Mouse (Mus musculus): ENCODE data around the gene Ctdsp1.

Gene Ctdsp1

DNA sequence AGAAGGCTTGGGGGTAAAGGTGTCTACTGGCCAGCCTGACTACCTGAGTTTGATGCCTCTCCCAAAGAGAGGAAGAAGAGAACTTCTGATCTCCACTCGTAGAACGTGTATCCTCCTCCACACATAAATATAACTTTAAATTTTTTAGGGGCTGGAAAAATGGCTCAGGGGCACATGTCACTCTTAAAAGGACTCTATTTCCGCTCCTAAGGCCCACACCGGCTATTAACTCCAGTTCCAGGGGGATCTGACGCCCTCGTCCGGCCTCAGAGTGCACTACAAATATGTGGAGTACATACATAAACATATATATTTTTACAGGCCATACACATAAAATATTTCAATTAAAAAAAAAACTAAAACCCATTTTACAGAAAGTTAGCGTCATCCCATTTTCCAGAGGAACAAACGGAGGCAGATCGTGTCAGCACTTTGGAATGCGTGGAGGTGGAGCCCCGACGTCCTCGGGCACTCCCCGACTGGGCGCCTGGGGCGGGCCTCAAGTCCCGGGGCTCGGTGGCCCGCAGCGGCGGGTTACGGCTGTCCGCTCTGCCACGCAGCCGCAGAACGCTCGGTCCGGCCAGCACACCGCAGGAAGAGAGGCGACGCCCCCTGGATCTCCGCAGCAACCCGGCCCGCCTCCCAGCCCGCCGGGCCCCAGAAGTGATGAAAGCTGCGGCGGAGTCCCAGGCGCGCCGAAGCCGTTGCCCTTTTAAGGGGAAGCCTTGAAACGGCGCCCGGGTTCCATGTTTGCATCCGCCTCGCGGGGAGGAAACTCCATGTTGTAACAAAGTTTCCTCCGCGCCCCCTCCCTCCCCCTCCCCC lies at the start of gene Ctdsp1:
Gene Ctdsp1 (plus strand): TSS at position 586 of the 825 bp plus-strand sequence.
- peak; percentile 88 for DNase-seq (ENCODE audit: low read depth, low spot score)

DNA sequence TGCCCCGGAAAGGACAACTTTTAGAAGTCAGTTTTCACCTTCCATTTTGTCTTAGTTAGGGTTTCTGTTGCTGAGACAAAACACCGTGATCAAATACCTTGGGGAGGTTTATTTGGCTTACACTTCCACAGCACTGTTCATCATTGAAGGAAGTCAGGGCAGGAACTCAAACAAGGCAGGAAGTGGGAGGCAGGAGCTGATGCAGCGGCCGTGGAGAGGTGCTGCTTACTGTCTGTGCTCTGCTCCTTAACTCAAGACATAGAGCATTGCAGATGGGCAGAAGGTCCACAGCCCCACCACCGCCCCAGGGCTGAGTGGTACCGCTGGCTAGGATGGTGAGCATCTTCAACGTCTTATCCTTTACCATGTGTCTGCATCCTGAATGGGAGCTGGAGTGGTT lies 49.4 kb upstream of the Ctdsp1 start:
- DNase-seq (ENCODE audit: low read depth, low spot score): no peak

DNA sequence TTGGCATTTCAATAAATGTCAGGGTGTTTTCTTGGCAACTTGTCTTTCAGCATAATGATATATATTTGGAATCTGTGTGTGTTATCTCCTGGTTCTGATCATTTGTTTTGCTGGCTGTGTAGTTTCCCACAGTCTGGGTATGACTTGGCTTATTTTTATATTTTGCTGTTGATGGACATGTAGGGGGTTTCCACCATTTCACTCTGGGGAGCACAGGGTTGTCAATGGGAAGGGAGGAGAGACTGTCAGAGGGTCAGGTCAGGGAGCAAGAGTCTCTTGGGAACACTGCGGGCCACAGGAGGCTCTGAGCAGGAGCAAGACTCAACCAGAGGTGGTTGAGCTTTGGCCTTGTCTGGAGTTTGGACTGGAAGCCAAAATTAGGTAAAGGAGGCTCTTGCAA lies 49.0 kb upstream of the Ctdsp1 start:
- DNase-seq (ENCODE audit: low read depth, low spot score): no peak

DNA sequence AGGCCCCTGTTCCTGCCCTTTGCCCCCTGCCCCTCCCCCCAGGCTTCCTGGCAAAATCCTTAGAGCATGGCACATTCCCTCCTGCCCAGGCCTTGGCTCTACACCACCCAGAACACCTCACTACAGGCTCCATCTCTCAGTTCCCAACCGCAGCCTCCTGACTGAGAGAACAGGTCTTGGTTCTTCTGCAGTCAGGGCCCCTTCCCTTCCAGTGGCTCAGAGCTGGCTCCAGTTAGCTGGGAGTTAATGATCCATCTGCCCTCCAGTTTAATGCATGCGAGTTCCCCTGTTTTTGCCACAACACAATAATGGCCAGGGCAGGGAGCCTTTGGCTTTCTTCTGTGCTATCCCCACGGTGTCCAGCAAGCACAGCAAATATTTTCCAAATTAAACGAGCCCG lies 48.1 kb upstream of the Ctdsp1 start:
- DNase-seq (ENCODE audit: low read depth, low spot score): no peak

DNA sequence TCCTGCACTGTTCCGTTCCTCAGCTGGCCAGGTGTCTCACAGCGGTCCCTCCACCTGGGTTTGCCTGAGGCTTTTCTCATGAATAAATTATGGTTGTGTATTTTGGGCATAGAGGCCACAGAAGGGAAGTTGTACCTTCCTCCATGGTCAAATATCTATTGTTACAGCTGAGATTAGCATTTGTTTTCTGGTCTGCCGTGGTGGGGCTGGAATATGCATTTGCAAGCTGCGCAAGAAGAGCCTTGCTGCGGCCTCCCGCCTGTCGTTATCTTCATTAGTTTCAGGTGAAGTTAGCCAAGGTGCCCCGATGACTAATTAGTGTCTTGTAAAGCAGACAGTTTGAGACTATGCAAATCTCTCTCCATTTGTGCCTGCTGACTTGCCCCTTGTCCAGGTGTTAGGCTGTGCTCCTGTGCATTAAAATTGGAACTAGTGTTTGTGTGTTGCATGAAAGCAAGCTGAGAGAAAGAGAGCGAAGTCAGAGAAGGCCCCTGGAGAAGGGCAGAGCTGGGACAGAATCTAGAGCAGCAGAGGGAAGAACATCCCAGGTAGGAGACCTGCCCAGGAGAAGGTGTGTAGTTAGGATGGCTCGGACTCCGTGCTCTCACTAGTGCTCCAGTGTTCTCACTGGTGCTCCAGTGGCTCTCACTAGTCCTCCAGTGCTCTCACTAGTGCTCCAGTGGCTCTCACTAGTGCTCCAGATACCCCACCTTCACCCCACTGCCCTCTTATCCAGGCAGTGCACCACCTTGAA lies 47.0 kb upstream of the Ctdsp1 start:
- DNase-seq (ENCODE audit: low read depth, low spot score): no peak

DNA sequence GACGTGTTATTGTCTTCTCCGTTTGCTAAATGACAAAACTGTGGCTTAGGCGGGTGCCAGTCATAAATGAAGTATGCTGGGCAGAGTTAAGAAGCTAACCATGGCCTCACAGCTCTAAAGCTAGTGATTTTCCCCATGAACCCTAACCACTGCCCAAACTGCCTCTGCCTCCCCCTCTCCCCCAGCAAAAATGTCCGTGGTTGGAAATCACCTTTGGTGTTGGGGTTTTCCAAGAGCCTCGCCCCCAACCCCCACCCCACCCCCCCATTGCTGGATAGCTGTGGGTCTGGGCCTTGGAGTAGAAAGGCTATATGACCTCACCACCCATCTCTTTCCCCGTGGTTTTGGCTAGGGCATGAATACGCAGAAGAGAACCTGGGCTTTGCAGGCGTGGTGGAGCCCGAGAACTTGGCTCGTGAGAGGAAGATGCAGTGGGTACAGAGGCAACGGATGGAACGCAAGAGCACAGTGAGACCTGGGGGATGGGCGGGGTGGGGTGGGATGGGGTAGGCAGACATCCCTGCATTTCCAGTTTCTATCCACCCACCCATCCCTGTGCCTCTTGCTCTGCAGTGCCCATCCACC lies 40.0 kb upstream of the Ctdsp1 start:
- no peak for DNase-seq (ENCODE audit: low read depth, low spot score)

DNA sequence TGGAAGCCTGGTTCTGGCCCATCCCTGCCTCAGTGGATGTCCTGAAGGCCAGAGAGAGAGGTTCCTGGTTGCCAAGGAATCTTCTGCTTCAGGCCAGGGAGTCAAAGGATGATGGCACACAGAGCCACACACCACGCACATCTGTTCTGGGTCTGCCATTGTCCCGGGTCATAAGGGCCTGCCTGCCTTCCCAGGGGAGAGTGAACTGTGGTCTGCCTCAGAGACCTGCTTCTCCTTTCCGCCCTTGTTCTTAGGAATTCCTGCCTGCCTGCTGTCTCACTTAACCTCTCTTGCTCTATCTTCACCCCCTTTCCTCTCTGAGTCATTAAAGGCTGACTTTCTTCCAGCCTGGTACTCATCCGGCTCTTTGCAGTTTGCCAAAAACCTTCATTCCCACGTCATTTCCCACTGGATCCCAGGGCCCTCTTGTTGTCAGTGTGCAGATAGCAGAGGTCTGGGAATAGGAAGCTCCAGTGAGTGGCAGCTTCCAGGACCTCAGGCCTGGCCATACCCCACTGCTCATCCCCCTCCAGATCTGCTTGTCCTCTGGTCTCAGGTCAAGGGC lies 38.7 kb upstream of the Ctdsp1 start:
- no peak for DNase-seq (ENCODE audit: low read depth, low spot score)

DNA sequence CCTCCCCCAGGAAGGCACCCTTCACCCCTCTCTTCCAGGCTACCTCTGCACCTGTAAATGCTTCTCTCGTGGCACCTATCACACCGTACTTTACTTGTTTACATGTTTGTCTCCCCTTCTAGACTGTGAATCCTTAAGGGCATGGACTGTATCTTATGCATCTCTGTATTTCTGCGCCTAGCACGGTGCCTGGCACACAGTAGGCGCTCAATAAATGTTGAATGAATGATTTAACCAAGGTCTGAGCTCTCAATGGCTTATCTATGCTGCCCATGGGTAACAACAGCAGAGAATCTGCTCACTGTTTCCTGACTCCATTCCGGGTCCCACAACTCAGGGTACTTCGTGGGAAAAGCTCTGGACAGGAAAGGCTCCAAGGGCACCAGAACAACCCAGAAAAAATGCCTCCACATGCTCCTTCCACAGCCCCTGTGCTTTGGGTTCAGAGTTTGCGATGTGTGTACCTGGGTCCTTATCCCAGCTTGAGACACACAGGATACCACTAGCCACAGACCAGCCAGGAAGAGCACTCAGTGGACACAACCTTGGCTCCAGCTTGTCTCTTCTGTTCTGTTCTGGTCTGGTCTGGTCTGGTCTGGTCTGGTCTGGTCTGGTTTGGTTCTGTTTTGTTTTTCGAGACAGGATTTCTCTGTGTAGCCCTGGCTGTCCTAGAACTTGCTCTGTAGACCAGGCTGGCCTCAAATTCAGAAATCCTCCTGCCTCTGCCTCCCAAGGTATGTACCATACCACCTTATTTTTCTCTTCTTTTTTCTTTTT lies 37.7 kb upstream of the Ctdsp1 start:
- no peak for DNase-seq (ENCODE audit: low read depth, low spot score)

DNA sequence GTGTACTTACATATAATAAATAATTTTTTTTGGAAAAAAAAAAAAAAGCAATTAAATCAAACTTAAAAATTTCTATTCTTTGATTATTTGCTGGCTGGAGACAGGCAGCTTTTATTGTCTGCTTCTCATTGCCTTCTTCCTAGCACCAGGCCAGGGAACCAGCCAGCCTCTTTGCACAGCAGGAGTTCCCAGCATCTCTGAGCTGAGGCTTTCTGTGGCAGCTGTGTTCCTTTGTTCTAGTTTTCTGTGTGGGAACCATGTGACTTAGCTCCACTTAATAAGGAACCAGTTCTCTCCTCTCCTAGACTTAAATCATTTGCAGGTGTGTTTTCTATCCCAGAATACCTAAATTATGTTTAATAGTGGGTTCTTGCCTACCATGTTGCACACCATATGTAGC lies 33.8 kb upstream of the Ctdsp1 start:
- DNase-seq (ENCODE audit: low read depth, low spot score): no peak

DNA sequence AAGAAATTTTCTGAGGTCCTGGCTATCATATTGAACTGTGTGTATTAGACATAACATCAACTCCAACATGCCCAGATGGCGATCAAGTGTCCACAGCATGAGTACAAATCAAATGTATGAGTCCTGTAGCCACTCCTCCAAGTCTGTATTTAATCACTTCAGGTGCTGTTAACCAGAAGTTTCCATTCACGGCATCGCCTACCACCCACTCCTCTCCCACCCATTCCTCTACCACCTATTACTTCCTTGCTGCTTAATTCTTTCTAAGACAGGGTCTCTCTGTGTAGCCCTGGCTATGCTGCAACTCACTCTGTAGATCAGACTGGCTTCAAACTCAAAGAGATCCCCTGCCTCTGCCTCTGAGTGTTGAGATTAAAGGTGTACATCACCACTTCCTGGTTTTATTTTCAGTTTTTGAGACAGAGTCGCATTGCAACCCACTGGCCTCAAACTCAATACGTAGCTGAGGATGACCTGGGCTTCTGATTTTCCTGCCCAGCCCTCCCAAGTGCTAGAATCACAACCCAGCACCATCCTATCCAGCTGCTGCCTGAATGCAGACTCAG lies 31.3 kb upstream of the Ctdsp1 start:
- no peak for DNase-seq (ENCODE audit: low read depth, low spot score)

DNA sequence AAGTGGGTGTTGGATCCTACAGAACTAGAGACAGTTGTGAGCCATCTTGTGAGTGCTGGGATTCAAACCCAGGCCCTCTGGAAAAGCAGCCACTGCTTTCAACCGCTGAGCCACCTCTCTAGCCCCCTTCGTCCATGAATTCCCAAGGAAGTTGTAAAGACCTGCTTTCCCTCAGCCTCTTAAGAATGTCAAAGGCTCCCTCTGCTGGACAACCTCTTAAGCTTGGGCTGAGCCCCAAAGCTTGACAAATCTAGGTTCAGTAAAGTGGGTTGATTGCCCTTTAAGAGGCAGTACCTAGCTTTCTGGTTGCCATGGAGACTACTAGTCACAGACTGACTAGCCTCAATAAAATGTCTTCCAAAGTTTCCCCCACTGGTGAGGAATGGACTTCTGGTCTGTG lies 29.5 kb upstream of the Ctdsp1 start, which contains the start of gene Catip:
Gene Catip (plus strand): TSS at position 297 of the 400 bp plus-strand sequence.
- peak; percentile 78 for DNase-seq (ENCODE audit: low read depth, low spot score)

DNA sequence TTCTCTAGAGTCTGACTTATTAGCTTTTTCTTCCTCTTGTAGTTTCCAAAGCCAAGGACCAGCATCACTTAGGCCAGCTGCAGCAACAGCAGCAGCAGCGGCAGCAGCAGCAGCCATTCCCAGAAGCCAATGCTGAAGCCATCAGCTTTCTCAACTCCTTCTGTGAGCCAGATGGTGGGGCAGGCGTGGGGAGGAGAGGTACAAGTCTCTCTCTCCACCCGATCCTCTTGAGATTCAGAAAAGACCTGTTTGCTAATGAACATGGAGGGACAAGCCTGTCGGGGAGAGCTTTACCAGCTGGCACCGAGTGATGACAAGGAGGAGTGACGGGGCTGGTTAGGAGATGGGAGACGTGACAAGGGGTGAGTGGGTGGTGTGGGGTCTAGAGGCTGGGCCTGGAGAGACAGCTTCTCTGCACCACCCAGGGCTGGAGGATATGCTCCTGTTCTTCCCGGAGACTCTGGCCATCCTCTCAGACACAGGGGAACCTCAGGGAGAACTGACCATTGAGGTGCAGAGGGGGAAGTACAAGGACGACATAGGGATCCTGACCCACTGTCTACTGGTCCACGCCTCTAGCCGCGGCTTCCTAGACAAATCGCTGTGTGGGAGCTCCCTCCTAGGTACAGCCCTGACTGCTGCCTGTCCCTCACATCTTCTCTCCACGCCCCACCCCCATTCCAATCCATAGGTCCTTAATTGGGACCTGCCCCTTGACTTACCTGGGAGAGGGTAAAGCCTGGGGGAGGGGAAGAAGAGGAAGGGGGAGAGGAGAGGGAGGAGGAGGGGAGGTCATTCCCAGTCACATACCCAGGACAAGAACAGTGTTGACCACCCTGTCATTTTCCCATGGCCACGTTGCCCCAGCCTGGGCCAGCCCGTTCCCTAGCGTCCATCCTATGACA lies 28.7 kb upstream of the Ctdsp1 start:
- DNase-seq (ENCODE audit: low read depth, low spot score): no peak

DNA sequence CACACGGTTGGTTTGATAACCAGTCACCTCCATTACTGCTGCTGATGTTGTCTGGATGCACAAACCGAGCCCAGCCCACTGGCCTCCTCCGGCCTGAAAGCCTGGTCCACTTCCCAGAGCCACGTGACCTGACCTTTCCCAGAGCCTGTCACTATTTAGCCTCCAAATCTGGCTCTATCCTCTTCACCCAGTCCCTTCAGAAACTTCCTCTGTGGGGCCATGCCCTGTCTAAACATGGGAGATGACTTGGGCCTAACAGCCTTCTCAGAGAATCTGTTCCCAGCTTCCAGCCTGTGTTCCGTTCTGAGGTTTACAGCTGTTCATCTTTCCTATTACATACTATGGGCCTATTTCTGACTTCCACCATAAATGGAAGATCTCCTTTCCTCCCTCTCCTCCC lies 27.9 kb upstream of the Ctdsp1 start:
- DNase-seq (ENCODE audit: low read depth, low spot score): no peak

DNA sequence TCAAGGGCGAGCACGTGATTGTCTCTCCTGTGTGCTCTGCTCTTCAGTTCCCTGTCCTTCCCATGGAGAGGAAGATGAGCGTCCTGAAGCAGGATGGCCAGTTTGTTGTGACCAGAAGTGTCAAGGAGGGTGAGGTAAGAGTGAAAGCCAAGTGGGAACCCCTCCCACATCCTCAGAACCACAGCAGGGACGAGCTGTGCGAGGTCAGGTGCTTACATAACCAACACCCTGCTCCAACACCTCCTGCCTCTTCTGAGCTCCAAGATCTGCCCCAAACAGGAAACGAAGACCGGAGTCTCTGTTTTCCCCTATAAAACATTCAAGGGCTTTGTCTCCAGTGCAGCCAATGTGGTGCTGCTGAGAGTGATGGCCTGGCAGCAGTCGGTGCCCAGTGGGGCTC lies 27.0 kb upstream of the Ctdsp1 start:
- DNase-seq (ENCODE audit: low read depth, low spot score): no peak

DNA sequence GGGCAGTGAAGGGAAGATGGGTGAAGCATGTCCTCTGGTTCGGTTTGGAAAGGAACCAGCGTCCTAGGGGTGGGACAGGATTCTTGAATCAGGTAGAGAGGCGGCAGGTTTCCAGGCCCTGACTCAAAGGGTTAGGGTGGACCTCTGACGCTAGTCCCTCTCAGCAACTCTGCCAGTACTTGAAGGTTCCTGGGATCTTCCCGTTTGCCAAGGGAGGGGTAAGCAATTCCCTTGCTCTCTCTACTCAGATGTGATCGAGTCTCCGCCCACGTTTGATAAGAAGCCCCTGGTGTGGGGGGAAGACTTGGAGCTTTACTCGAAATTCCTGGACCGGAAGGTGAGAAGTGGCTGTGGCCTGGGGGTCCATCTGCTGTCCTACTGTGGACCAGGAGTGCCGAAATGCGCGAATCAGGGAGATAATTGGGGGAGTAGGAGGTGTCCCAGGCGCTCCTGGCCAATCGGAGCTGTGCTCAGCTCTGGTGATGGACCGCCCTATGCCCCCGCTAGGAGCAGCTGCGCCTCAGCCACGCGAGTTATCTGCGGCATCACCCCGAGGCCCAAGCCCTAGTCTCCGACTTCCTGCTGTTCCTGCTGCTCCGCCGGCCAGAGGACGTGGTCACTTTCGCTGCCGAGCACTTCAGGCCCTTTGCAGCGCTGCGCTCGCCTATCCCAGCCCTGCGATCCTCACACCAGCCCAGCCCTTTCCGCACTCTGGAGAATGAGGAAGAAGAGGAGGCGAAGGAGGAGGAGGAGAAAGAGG lies 23.2 kb upstream of the Ctdsp1 start:
- DNase-seq (ENCODE audit: low read depth, low spot score): no peak

DNA sequence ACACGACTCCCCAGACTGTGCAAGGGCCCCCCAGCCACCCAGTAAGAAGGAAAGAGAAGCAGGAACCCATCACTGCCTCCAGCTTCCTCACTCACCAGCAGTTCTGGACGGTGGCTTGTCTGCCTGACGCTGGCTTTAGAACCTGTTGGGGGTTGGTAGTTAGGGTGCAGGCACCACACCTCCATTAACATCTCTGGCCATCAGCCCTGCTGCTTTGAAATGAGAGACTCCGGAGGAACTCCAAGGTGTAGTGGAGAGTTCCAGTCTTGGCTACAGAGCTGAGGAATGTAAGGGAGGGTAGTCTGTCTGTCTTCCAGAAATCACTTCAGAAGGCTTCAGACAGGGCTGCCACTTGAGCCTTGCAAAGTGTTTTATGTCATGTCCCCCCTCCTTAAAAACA lies 21.3 kb upstream of the Ctdsp1 start:
- DNase-seq (ENCODE audit: low read depth, low spot score): no peak

DNA sequence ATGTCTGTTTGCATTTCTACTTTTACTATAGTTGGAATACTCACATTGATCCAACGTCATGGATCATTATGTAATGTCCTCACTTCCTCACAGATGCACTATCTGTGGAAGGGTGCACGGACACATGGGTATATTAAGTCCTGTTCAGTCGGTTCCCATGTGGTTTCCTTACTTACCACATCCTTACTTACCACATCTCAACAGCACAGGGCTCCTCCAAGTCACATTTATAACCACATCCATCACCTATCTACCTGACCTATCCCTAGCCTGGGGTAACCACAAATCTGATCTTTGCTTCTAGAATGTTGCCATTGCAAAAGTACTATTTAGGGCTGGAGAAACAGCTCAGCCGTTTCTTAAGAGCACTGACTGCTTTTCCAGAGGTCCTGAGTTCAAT lies 17.9 kb upstream of the Ctdsp1 start:
- DNase-seq (ENCODE audit: low read depth, low spot score): no peak

DNA sequence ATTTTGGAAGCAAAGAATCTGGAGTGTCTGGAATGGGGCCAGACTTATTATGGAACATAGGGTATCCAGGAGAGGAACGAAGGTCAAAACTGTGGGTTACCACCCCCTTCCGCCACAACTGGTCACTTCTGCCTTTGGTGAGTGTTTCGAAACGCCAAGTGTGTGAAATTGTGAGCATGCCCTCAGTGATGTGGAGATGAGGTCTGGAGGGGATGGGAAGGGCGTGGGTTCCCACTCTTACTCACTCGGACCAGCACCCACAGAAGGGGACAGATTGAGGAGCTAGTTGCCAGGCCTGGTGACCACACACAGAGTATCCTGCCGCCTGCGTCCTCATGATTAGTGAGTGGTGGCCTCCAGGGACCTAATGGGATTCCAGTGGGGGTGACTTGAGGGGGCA lies 16.3 kb upstream of the Ctdsp1 start, which contains the start of gene Slc11a1:
Gene Slc11a1 (plus strand): TSS at position 216 of the 400 bp plus-strand sequence.
- DNase-seq (ENCODE audit: low read depth, low spot score): no peak

DNA sequence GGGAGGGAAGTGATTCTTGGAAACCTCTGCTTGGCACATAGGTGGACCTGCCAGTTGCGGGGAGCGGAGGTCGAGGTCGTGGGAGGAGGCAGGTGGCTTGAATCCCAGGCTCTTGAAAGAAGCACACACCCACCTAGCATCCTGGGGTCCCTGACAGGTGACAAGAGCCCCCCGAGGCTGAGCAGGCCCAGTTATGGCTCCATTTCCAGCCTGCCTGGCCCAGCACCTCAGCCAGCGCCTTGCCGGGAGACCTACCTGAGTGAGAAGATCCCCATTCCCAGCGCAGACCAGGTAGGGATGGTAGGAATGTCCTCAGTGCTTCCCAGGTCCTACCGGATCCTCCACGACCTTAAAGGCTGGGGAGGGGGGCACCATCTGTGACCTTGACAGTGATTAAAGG lies 15.7 kb upstream of the Ctdsp1 start:
- no peak for DNase-seq (ENCODE audit: low read depth, low spot score)
